Mouse (Mus musculus) adrenal gland, postnatal 10 days (tissue): ENCODE measurements around the gene Tbc1d7. TPM values are rescaled to one million over a fixed set of nuclear protein-coding genes. Genes with fewer than 3 reads are reported as not detected.

Source experiments
- DNase-seq: peaks from one replicate; pipeline ENCODE4 v3.0.0; 2021; ENCODE audit warnings: mixed read lengths
- long read RNA-seq, 2 experiments: library from polyadenylated mRNA; stranded (forward); transcript quantifications; one replicate each; pipeline ENCODE4 v2.0.0; 2021
- total RNA-seq, 2 experiments: library from RNA; stranded (reverse); gene quantifications; 2 replicates each; pipeline ENCODE4 v1.2.3; 2021

The Tbc1d7 gene
- total RNA-seq, result 10 to 100 TPM; 24.4 to 26.7 TPM
- long read RNA-seq, experiment 1, transcript Tbc1d7-202 (8 exons, 1,246 nt), result major isoform, 28 of 61 reads
- long read RNA-seq, experiment 1, partial matches to known transcripts, result 1 of 61 reads
- long read RNA-seq, experiment 1, other reads (novel, unspliced or antisense), result 29 of 61 reads
- long read RNA-seq, experiment 2, transcript Tbc1d7-202 (8 exons, 1,246 nt), result major isoform, 17 of 53 reads
- long read RNA-seq, experiment 2, partial matches to known transcripts, result 1 of 53 reads
- long read RNA-seq, experiment 2, other reads (novel, unspliced or antisense), result 33 of 53 reads

DNA sequence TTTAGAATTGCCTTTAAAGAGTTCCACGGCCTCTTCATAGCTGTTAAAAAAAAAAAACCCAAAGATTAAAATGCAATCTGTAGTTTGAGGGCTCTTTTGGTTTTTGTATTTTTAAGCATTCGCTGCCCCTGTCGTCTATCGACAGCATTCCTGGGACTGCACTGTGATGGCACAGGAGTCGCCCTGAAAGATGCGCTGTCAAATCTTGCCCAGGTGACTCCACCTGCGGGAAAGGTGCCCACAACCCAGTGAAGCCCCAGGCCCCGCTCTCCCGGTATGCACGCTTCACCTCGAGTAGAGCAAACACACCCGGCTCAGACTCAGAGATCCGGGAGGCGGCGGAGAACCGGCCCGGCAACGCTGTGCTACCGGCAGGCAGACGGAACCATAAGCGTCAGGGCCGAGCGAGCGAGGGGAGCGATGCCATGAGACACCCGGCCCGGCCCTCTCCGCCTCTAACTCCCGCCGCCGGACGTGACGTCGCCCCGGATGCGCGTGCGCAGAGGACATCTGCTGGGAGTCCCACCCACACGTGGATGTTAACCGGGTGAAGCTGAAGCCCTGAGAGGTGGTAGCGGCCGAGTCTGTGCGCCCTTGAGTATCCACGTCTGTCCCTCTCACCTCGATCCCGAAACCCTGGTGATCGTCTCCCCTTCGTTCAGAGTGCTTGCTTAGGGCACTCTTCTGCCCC lies at the start of gene Tbc1d7:
Gene Tbc1d7 (minus strand): TSS at position 482 of the 691 bp plus-strand sequence.
- DNase-seq, result peak; percentile 100

DNA sequence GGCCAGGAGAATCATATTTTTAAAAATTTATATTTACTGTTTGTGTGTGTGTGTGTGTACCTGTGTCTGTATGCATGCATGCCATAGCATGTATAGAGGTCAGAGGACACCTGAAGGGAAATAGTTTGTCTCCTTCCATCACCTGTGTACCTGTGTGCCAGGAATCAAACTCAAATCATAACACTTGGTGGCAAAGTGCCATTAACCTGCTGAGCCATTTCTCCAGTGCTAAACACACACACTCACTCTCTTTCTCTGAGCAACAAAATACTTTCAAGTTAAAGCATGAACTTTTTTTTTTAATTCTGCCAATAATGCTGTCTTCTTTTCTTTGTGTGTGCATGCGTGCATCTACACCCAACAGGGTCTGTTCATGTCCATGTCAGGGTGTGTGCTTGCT lies 49.3 kb upstream of the Tbc1d7 start:
- DNase-seq, result no peak

DNA sequence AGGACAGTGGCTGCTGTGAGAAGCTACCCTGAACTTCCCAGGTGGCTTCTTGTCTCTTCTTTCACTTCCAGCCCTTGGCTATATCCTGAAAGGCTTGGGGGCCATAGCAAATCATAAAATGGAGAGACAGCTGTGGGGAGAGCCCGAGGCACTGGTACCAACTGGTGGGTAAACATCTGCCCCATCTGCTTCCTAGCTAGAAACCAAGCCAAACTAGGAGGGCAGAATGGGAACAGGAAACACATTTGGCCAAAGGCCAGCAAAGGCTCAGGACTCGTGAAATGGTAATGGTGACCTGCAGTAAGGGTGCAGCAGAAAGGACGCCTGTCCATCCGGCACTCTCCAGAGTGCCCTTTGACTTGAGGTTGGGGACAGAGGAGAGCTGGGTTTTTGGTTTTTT lies 47.5 kb upstream of the Tbc1d7 start:
- no peak for DNase-seq

- no peak for DNase-seq
These were observed 47.0 kb upstream of the Tbc1d7 start for GRCm38 (mm10) chr13:43218284-43218683.

DNA sequence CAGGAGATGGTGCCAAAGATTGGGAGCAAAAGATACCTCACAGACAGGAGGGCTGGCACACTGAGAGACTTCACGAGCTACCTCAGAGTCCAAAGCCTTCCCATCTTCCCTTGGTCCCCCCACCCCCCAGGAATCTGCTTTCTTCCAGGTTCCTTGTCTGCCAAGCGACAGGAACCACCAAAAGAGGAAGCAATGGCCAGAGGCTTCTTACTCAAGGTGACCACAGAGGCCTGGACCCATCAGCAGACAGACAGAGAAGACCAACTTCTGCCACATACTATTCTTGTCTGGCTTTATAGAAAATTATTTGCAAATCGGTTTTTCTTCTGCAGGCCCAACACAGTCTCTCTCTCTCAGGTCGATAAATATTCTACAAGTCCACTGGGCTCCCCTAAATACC lies 46.4 kb upstream of the Tbc1d7 start:
- DNase-seq, result no peak

- no peak for DNase-seq
These were observed 45.8 kb upstream of the Tbc1d7 start for GRCm38 (mm10) chr13:43217059-43217458.

DNA sequence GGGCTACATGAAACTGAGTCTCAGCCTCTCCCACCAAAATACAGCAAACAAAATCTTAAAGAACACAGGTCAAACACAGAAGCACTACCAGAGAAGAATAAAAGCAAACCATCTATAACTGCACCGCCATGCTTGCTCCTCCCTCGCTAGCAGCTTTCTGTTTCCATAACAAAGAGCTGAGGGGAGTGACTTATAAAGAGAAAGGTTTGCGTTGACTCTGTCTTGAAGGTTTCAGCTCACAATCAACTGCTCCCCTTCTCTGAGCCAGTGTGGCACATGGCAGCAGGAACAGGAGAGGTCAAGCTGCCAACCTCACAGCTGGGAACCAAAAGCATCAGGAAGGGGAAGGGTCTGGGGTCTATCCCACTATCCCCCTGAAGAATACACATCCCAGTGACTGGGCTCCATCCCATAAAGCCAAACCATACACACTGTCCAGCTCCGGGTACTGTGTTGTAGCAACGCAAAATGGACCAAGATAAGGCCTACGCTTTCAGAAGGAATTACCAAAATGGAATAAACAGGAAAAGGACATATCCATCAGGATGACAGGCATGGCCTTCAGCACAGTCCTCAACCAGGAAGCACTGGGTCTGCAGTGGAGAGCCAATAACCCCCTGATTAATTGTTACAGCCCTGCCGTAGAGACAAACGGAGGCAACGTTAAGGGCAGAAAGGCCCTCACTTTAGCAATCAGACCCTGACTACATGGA lies 44.8 kb upstream of the Tbc1d7 start:
- no peak for DNase-seq

- no peak for DNase-seq
These were observed 44.1 kb upstream of the Tbc1d7 start for GRCm38 (mm10) chr13:43215144-43215993.

DNA sequence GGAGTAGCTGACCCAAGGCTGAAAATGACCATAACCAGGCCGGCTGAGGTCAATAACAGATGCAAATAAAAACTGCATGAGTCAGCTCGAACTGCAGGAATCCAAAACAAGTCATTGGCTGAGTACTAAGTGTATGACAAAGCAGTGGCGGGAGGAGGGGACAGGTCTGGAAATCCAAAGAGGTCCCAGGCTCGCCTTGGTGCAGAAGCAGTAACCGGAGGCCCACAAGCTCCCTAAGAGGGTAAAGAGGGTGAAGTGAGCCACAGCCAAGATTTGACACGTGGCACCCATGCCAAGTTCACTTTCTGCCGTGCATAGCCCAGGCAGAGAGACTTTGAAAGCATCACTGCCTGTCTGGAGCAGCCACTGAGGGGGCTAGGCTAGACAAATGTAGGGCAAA lies 41.0 kb upstream of the Tbc1d7 start:
- peak; percentile 73 for DNase-seq

DNA sequence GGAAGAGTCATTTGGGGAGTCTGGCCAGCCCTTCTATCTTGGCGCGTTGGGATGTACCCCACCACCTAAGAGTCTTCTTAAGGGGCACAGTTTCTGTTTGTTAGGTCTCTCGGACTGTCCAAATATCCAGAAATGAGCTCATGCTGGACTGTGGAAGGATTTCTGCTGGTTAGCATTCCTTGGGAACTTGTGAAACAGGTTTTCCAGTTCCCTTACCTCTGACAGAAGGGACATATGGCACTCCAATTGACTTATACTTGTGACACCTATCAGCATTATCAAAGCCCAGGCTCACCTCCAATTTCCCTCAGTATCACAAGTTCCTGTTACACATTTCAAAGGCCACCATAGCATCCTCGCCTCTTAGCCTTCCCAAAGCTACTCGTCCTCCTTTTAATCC lies 39.7 kb upstream of the Tbc1d7 start:
- no peak for DNase-seq

- no peak for DNase-seq
These were observed 38.3 kb upstream of the Tbc1d7 start for GRCm38 (mm10) chr13:43209560-43209959.

GRCm38 (mm10) chr13:43208914-43209439 lies 37.7 kb upstream of the Tbc1d7 start:
- no peak for DNase-seq

DNA sequence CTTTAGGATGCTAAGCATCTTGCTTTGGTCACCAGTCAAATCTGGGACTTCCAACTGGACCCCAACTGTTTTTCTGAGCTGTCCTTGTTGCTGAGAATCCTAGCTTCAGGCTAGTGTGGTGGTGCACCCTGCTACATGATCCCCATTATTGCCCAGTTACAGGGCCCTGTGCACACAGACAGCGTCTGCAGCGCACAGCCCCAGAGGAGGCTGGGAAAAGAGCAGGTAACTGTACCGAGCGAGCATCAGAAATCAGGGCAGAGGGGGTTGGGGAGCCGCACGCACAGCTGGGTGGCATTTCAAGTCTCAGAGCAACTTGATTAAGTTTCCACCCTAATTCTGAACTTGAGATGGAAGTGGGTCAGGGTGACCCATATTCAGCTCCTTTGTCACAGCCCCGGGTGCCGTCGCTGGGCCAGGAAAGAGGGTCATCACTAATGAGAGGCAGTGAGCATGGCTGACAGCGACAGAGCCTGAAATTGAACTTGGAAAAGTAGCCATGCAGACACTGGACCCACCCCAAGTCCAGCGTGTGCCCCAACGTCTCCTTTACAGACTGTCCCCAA lies 34.9 kb upstream of the Tbc1d7 start:
- DNase-seq, result no peak

DNA sequence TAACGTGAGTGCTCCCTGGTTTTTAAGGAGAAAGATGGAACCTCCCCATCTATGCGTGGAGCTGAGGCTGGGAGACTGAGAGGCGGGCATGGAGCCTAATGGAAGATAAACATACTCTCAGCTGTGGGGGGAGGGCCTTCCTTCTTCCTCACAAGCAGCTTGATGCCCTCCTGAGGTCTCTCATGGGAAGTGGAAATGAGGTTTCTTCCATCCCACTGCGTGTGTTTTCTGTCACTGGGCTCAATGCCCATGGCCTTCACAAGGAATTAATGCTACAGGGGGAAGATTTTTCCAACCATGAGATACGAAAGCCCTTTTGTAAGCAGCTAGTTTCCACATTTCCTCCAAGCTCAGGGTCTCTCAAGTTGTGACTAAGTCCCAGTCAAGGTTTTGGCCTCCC lies 32.3 kb upstream of the Tbc1d7 start:
- DNase-seq, result peak; percentile 59

DNA sequence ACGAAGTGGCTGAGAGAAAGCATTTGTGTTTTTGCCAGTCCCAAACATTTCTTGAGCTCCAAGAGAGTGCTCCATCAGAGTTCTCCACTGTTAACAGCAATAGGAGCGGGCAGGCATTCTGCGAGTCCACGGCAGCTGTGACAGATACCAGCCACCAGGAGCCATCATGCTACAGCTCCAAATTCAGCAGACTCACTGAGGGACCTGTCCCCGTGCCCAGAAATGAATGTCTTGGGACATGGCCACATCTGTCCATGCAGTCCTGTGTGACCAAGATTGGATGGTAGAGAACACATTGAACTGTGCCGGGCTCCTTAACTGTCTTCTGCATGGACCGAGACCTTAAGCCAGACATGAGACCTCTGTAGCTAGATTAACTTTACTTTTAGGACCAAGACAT lies 31.9 kb upstream of the Tbc1d7 start:
- peak; percentile 37 for DNase-seq

GRCm38 (mm10) chr13:43202351-43202750 lies 31.1 kb upstream of the Tbc1d7 start:
- no peak for DNase-seq

DNA sequence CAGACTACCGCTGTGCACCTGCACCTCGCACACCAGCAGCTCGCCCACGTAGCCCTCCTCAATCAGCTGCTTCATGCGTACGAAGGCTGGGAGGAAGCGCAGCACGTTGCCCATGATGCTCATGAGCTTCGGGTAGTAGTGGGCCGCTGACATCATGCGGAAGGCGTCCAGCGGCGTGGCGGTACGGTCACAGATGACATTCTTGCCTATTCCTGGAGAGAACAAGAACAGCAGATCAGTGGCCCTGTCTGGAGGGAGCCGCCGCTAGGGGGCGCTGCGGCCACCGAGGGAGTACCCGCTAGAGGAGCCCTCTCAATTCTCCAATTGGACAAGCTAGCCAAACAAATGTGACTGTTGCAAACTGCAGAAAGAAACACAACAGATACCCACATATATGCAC lies 29.7 kb upstream of the Tbc1d7 start:
- peak; percentile 74 for DNase-seq

GRCm38 (mm10) chr13:43200473-43200872 lies 29.2 kb upstream of the Tbc1d7 start:
- DNase-seq, result no peak

- peak; percentile 81 for DNase-seq
These were observed 28.4 kb upstream of the Tbc1d7 start for GRCm38 (mm10) chr13:43199749-43200148.

GRCm38 (mm10) chr13:43199282-43199681 lies 28.0 kb upstream of the Tbc1d7 start:
- no peak for DNase-seq

GRCm38 (mm10) chr13:43197187-43197586 lies 25.9 kb upstream of the Tbc1d7 start:
- no peak for DNase-seq

GRCm38 (mm10) chr13:43196000-43196399 lies 24.7 kb upstream of the Tbc1d7 start:
- peak; percentile 53 for DNase-seq
